Mouse (Mus musculus): ENCODE measurements at regions not wholly inside any gene's neighbourhood (a gene's known extent, or its start where the extent isn't known, plus 50 kb on each side); places are given as distances from the start of the nearest gene placed in this dataset.

GRCm38 (mm10) chr6:31159240-31159639 lies 200.4 kb upstream of the Klf14 start:
- TF ChIP-seq POLR2A (IDR thresholded peaks at IDR 0.05; ENCODE audit: control insufficient read depth, extremely low read depth, insufficient read depth, low read length, poor library complexity) (no peak), CTCF (IDR thresholded peaks at IDR 0.05; ENCODE audit: borderline replicate concordance, control insufficient read depth, extremely low read depth, insufficient read depth, low read length, poor library complexity) (no peak)
- H3K4me3 ChIP-seq (ENCODE audit: control insufficient read depth, insufficient read depth, low read length), result peak overlapping the region; percentile 16
- peak; percentile 28 for DNase-seq
- H3K27ac ChIP-seq (ENCODE audit: control insufficient read depth, insufficient read depth, low read length), result no peak overlapping the region
- peaks cover 19% of the 10 kb centered on the region for H3K4me1 ChIP-seq (replicated peaks; ENCODE audit: control insufficient read depth, insufficient read depth, low read length)
- 8% methylated on average over 8 of the region's 8 CpGs for WGBS
- H3K36me3 ChIP-seq (ENCODE audit: control insufficient read depth, insufficient read depth, low read length), result no peaks in the 10 kb centered on the region
- no peaks in the 10 kb centered on the region for H3K27me3 ChIP-seq (ENCODE audit: control insufficient read depth, insufficient read depth, low read length)

GRCm38 (mm10) chr6:31159935-31160670 lies 201.2 kb upstream of the Klf14 start:
- DNase-seq, result no peak
- no peak for TF ChIP-seq CTCF (IDR thresholded peaks at IDR 0.05; ENCODE audit: borderline replicate concordance, control insufficient read depth, extremely low read depth, insufficient read depth, low read length, poor library complexity)
- TF ChIP-seq POLR2A (IDR thresholded peaks at IDR 0.05; ENCODE audit: control insufficient read depth, extremely low read depth, insufficient read depth, low read length, poor library complexity), result no peak
- Histone ChIP-seq H3K27ac (ENCODE audit: control insufficient read depth, insufficient read depth, low read length) (no peak overlapping the region), H3K27me3 (ENCODE audit: control insufficient read depth, insufficient read depth, low read length) (no peaks in the 10 kb centered on the region), H3K36me3 (ENCODE audit: control insufficient read depth, insufficient read depth, low read length) (no peaks in the 10 kb centered on the region), H3K4me1 (replicated peaks; ENCODE audit: control insufficient read depth, insufficient read depth, low read length) (peaks cover 19% of the 10 kb centered on the region), H3K4me3 (ENCODE audit: control insufficient read depth, insufficient read depth, low read length) (no peak overlapping the region)
- WGBS, result 53% methylated on average over 16 of the region's 16 CpGs

GRCm38 (mm10) chr6:31161445-31162340 lies 202.8 kb upstream of the Klf14 start:
- Histone ChIP-seq H3K27me3 (ENCODE audit: control insufficient read depth, insufficient read depth, low read length) (no peaks in the 10 kb centered on the region), H3K4me3 (ENCODE audit: control insufficient read depth, insufficient read depth, low read length) (no peak overlapping the region), H3K36me3 (ENCODE audit: control insufficient read depth, insufficient read depth, low read length) (no peaks in the 10 kb centered on the region), H3K27ac (ENCODE audit: control insufficient read depth, insufficient read depth, low read length) (no peak overlapping the region), H3K4me1 (replicated peaks; ENCODE audit: control insufficient read depth, insufficient read depth, low read length) (peaks cover 19% of the 10 kb centered on the region)
- whole genome bisulfite sequencing, result 91% methylated on average over 22 of the region's 22 CpGs
- no peak for TF ChIP-seq POLR2A (IDR thresholded peaks at IDR 0.05; ENCODE audit: control insufficient read depth, extremely low read depth, insufficient read depth, low read length, poor library complexity)
- TF ChIP-seq CTCF (IDR thresholded peaks at IDR 0.05; ENCODE audit: borderline replicate concordance, control insufficient read depth, extremely low read depth, insufficient read depth, low read length, poor library complexity), result no peak
- DNase-seq, result no peak

- Histone ChIP-seq H3K4me3 (ENCODE audit: control insufficient read depth, insufficient read depth, low read length) (no peak overlapping the region), H3K36me3 (ENCODE audit: control insufficient read depth, insufficient read depth, low read length) (no peaks in the 10 kb centered on the region), H3K27me3 (ENCODE audit: control insufficient read depth, insufficient read depth, low read length) (no peaks in the 10 kb centered on the region), H3K4me1 (replicated peaks; ENCODE audit: control insufficient read depth, insufficient read depth, low read length) (no peaks in the 10 kb centered on the region; the same call in 1 of the 2 replicates), H3K27ac (ENCODE audit: control insufficient read depth, insufficient read depth, low read length) (no peak overlapping the region)
- WGBS, result 95% methylated on average over 6 of the region's 6 CpGs
- no peak for DNase-seq
- TF ChIP-seq POLR2A (IDR thresholded peaks at IDR 0.05; ENCODE audit: control insufficient read depth, extremely low read depth, insufficient read depth, low read length, poor library complexity), result no peak
- no peak for TF ChIP-seq CTCF (IDR thresholded peaks at IDR 0.05; ENCODE audit: borderline replicate concordance, control insufficient read depth, extremely low read depth, insufficient read depth, low read length, poor library complexity)
Measured at GRCm38 (mm10) chr6:31165011-31165410, 206.1 kb upstream of the Klf14 start.

- H3K36me3 ChIP-seq (ENCODE audit: control insufficient read depth, insufficient read depth, low read length), result no peaks in the 10 kb centered on the region
- H3K27me3 ChIP-seq (ENCODE audit: control insufficient read depth, insufficient read depth, low read length), result no peaks in the 10 kb centered on the region
- H3K4me3 ChIP-seq (ENCODE audit: control insufficient read depth, insufficient read depth, low read length), result no peak overlapping the region
- no peak overlapping the region for H3K27ac ChIP-seq (ENCODE audit: control insufficient read depth, insufficient read depth, low read length)
- DNase-seq, result no peak
- TF ChIP-seq POLR2A (IDR thresholded peaks at IDR 0.05; ENCODE audit: control insufficient read depth, extremely low read depth, insufficient read depth, low read length, poor library complexity) (no peak), CTCF (IDR thresholded peaks at IDR 0.05; ENCODE audit: borderline replicate concordance, control insufficient read depth, extremely low read depth, insufficient read depth, low read length, poor library complexity) (no peak)
- no peaks in the 10 kb centered on the region for H3K4me1 ChIP-seq (replicated peaks; ENCODE audit: control insufficient read depth, insufficient read depth, low read length)
- WGBS, result 91% methylated on average over 8 of the region's 8 CpGs
Measured at GRCm38 (mm10) chr6:31166347-31166746, 207.5 kb upstream of the Klf14 start.

- Histone ChIP-seq H3K4me1 (replicated peaks; ENCODE audit: control insufficient read depth, insufficient read depth, low read length) (no peaks in the 10 kb centered on the region), H3K27ac (ENCODE audit: control insufficient read depth, insufficient read depth, low read length) (no peak overlapping the region), H3K4me3 (ENCODE audit: control insufficient read depth, insufficient read depth, low read length) (no peak overlapping the region), H3K27me3 (ENCODE audit: control insufficient read depth, insufficient read depth, low read length) (no peaks in the 10 kb centered on the region), H3K36me3 (ENCODE audit: control insufficient read depth, insufficient read depth, low read length) (no peaks in the 10 kb centered on the region)
- 97% methylated on average over 5 of the region's 5 CpGs for WGBS
- DNase-seq, result no peak
- TF ChIP-seq CTCF (IDR thresholded peaks at IDR 0.05; ENCODE audit: borderline replicate concordance, control insufficient read depth, extremely low read depth, insufficient read depth, low read length, poor library complexity) (no peak), POLR2A (IDR thresholded peaks at IDR 0.05; ENCODE audit: control insufficient read depth, extremely low read depth, insufficient read depth, low read length, poor library complexity) (no peak)
Measured at GRCm38 (mm10) chr6:31167732-31168131, 208.9 kb upstream of the Klf14 start.

Data from thymus, adult 2 months (tissue).